Mouse (Mus musculus): ENCODE data around the gene Nfix.

Nfix gene

DNA sequence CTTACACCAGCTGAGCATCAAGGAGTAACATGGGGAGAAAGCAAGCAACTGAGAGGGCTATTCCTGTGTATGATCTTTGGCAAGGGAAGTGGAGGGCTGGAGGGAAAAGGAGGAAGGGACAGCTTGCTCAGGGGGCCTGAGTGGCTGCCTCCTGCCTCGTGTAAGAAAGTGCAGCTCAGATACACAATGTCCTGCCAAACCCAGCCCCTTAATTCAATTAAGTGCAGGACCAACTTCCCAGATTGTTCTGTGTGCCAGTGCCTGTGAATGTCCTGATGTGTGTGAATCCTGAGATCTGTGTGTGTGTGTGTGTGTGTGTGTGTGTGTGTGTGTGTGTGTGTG, 60.8 kb downstream of the Nfix start:
- CTCF ChIA-PET: no interaction called here

DNA sequence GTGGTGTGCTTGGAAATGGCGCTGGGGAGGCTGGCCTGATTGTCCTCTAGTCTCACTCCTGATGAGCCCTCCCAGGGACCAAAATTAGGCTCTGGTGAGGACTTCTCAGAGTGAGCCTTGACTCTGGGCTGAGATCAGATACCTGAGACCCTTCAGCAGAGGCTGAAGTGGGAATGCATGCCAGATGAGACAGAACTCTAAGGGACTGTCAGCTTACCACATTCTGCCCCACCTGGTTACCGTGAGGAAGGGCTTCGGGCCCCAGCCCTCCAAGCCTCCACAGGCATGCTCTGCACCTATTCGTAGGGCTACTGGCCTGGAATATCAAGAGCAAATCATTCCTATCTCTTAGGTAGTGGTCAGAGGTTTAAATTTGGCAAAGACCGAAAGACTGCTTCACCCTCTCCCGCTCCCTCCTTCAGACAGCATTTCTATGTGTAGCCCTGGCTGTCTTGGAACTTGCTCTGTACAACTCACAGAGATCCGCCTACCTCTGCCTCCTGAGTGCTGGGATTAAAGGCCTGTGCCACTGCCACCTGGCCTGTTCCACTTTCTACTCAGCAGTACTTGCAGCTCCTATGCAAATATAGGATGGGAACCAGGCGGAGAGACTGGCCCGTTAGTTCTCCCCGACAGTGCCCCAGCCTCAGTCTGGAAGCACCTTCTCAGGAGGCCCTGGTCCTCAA, 61.3 kb downstream of the Nfix start:
- CTCF ChIA-PET: no interaction called here

DNA sequence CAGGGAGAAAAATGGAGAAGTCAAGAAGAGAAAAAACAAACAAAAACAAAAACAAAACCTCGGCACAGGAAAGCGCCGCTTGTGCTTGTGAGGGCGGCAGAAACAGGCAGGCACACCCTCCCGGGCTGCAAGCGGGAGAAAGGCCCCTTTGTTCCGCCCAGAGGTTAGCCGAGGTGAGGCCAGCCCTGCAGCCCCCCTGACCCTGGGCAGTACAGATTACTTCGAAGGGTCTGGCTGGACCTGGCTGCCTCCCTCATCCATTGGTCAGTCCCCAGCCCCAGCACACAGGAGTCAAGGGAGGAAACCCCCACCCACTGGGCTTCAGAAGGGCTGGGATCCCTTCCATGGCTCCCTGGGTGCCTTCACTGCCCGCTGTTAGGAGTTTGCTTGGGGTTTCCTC, 61.9 kb downstream of the Nfix start:
- CTCF ChIA-PET: interaction anchor here (0.7 to 2.1 kb wide), 3 partner anchors 29 to 841 kb away, joined by 3 to 9 read pairs (median 3); no protein-coding TSS in a partner anchor

DNA sequence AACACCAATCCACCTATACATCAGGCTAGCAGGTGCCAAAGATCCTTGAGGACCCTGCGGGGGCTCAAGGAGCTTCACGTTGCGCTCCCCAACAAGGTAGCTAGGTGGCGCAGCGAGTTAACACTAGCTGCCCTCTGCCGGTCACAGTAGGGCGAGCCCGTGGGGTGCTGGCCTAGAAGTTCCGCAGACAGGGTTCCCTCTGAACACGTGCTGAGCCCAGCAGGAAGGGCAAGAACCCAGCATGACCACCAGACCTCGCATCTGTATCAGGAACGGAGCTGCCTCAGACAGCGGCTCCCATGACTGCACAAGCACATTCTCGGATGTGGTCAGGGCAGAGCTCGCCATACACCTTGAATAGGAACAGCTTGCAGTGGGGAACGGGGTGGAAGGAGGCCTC, 62.5 kb downstream of the Nfix start:
- CTCF ChIA-PET: interaction anchor here (0.6 to 2.1 kb wide), 5 partner anchors 29 to 840 kb away, joined by 3 to 9 read pairs (median 3); no protein-coding TSS in a partner anchor

- CTCF ChIA-PET: interaction anchor here (0.8 to 2.1 kb wide), 2 partner anchors 28 to 231 kb away, joined by 4 to 9 read pairs; no protein-coding TSS in a partner anchor
Observed at GRCm38 (mm10) chr8:84736521-84736920, 63.6 kb downstream of the Nfix start.

GRCm38 (mm10) chr8:84735597-84735996, 64.5 kb downstream of the Nfix start:
- CTCF ChIA-PET: no interaction called here

GRCm38 (mm10) chr8:84734680-84735079, 65.5 kb downstream of the Nfix start:
- CTCF ChIA-PET: no interaction called here

DNA sequence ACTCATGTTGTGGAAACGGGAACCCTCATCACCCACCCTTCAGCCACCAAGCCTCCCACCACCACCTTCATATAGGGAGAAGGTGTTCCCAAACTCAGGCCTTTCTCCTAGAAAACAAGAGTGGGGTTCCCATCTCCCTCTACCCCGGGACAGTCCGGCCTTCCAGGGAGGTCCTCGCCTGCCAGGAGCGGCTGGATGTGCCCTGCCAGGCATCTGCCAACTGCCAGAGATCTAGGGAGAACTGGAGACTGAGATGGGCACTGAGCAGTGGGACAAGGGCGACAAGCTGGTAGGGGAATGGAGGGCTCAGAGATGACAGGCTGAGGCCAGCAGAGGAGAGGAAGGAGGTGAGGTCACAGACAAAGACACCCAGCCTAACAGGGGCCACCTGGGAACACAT, 66.2 kb downstream of the Nfix start:
- CTCF ChIA-PET: no interaction called here

GRCm38 (mm10) chr8:84732996-84733395, 67.1 kb downstream of the Nfix start:
- CTCF ChIA-PET: interaction anchor here (0.5 kb wide), 1 partner anchor 139 kb away, joined by 7 read pairs; the partner anchor contains the start of gene Syce2

DNA sequence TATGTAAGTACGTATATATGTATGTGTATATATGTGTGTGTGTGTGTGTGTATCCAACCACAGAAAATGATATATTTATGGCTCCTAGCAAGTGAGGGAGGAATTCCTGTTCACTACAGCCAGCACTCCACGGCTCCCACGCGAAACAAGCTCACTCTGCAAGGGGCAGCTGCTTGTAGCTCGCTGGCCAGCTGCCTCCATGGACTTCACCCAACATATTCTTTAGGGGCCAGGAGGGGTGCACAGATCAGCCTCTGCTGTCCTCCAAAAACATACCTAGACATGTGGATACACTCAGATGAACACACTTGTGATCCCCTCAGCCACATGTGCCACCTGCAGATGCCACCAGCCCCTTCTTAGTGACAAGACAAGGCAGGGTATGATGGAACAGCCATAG, 67.6 kb downstream of the Nfix start:
- CTCF ChIA-PET: interaction anchor here (0.5 kb wide), 1 partner anchor 139 kb away, joined by 7 read pairs; the partner anchor contains the start of gene Syce2

GRCm38 (mm10) chr8:84731371-84732177, 68.6 kb downstream of the Nfix start:
- CTCF ChIA-PET: no interaction called here

GRCm38 (mm10) chr8:84730541-84731370, 69.4 kb downstream of the Nfix start:
- CTCF ChIA-PET: no interaction called here

DNA sequence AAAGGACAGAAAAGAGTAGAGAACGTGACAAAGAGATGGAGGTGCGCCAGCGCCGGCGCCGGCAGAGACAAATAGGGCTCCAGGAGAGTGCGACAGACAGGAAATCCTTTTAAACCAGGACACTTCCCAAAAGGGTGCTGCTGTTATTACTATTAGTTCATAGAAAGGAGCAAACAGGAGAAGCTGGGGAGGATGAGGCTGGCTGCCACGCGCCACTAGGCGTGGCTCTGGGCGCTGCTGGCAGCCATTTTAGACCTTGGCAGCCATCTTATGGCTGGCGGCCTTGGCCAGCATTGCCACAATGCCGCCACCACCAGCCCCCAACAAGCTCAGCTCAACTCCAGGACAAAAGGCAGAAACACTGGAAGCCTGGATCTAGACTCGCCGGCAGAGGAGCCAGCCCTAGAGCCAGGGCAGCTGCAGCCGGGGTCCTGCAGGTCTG, 70.2 kb downstream of the Nfix start:
- CTCF ChIA-PET: no interaction called here

DNA sequence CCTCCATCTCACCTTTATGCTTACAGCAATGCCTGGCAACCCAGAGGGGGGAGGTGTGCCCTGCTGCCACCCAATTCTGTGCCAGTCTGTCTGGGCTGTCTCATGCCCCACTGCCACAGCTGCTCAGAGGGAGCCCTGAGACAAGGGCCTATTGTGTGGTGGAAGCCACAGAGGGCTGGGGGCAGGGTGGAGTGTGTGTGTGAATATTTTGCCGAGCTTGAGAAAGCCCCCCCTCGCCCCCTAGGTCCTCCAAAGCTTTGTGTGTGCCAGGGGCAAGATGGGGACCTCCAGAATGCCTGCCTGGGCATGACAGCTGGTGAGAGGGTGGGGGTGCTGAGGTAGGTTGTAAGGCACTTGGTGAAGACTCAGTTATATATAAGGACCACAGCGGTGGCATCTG, 71.7 kb downstream of the Nfix start:
- CTCF ChIA-PET: no interaction called here

- CTCF ChIA-PET: interaction anchor here (1.7 kb wide), 1 partner anchor 14 kb away, joined by 5 read pairs; no protein-coding TSS in a partner anchor
Observed at GRCm38 (mm10) chr8:84725941-84726259, 74.2 kb downstream of the Nfix start.

DNA sequence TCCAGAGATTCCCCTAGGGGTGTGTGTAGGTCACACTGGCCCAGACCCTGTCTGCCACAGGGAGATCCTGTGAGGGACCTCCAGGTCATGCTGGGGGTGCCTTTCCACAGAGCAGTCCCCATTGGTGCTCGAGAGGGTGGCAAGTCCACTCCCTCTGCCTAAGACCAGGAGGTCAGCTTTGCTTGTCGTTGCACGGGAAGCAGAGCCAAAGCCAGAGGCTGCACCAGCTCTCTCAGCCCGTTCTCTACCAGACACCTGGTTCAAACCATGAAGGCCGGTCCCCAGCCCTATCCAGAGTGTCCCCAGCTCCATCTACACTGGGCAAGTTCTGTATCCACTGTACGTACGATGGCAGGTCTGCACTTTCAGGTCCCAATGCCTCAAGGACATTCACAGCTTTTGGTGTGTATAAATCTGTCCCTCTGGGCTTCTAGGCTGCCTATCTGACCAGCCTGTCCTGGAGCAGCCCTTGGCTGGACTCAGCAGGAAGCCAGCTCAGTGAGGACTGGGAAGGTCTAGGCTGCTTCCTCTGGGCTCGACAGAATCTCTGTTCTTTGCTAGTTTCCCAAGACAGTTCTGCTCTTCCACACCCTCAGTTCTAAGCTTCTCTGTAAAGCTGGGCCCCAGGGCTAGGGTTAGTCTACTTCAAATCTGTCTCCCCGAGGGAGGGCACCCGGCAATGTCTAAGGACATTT, 74.8 kb downstream of the Nfix start:
- CTCF ChIA-PET: interaction anchor here (0.6 to 1.7 kb wide), 2 partner anchors 14 to 107 kb away, joined by 5 read pairs; no protein-coding TSS in a partner anchor

DNA sequence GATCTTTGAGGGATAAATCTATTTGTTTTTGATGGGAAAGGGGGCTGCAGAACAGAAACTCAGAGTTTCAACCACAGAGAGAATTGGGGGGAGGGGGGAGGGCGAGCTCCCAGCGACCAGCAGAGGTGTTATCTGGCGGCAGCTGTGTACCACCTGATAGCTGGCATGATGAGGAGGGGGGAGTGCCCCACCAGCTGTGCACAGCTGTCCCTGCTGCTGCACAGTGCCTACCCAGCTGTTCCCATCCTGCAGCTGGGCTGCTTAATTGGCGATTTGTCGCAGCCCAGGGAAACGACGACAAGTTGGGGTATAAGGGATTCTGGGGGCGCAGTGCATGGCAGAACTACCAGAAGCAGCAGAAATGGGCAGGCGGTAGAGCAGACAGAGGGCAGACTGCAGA, 75.5 kb downstream of the Nfix start:
- CTCF ChIA-PET: interaction anchor here (0.6 to 1.7 kb wide), 2 partner anchors 13 to 108 kb away, joined by 5 read pairs; no protein-coding TSS in a partner anchor

DNA sequence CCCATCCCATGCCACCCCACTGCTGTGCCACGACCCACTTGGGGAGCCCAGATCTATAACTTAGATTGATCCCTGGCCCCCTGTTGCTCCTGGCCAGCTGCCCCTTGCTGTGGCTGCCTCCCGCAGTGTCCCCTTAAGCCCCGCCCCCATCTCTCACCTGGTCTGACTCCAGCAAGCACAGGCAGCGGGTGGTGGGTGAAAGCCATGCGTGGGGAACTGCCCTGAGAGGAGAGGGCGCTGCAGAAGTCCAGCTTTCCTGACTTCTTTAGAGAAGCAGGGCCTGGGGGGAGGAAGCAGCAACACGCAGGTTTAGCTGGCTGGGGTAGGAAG, 76.6 kb downstream of the Nfix start:
- CTCF ChIA-PET: interaction anchor here (0.6 to 1.0 kb wide), 3 partner anchors 9 to 179 kb away, joined by 3 to 6 read pairs (median 3); no protein-coding TSS in a partner anchor

- CTCF ChIA-PET: interaction anchor here (0.7 to 1.0 kb wide), 2 partner anchors 9 to 179 kb away, joined by 3 read pairs; no protein-coding TSS in a partner anchor
Observed at GRCm38 (mm10) chr8:84722850-84723570, 77.1 kb downstream of the Nfix start, which contains the start of gene G430095P16Rik. Gene G430095P16Rik (plus strand): TSS chr8:84723007.

DNA sequence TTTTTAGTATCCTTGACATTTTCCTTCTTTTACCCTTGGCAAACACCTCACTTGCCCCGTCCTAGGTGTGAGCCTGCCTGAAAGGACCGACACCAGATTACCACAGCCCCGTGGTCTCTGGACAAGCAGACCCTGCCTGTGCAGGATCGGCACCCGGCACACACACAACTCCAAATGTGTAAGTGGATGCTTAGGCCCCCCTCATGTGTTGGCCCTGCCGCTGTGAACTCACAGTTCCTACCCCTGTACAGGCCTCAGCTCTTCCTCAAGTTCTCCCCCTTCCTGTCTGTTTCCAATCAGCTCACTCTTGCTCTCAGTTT, 77.7 kb downstream of the Nfix start:
- CTCF ChIA-PET: no interaction called here

Measured in spleen, embryonic (tissue).